Mouse (Mus musculus): ENCODE measurements around the gene Gsdma.

The Gsdma gene

DNA sequence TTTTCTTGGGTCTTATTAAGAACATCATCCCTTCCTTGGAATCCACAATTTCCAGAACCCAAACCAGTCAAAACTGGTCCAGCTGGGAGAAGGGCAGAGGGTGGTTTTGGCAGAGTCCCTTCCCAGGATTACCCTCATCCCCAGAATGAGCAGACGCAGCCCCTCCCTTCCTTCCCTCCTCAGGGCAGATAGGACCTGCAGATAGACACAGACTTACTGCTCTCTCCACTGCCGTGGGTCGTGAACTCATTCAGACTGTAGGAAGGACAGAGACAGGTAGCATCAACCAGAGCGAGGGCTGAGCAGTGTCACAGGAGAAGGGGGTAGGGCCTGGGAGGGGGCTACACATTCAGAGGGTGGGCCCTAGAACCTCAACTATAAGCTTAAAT is 46.9 kb downstream of the Gsdma start:
- no peak for DNase-seq

DNA sequence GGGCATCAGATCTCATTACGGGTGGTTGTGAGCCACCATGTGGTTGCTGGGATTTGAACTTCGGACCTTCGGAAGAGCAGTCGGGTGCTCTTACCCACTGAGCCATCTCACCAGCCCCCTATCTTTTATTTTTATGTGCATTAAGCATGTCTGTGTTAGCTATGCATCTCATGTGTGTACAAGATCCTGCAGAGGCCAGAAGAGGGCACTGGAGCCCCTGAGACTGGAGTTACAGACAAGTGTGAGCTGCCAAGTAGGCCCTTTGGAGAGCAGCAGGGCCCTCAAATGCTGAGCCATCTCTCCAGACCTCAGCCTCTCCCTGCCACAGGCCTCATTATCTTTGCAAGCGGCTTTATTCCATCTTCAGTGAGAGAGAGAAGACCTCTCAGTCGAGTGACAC is 47.9 kb downstream of the Gsdma start:
- DNase-seq, result peak in 1 of 2 experiments; percentile 70

DNA sequence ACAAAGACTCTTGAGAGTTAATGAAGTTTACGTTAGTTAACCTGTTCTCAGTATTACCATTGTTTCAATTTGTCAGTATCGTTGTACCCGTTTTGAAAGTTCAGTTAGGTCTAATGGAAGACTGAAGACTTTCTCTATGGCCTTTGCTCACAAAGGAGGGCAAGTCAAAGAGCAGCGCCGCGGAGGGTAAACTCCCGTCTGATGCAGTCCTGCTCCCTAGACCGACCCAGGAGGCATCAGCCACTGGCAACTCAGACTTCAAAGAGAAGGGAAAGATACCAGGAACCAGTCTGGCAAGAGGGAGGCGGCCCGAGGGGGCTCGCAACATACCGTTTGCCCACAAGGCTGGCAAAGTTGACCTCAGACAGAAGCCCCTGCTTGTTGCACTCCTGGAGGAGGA is 49.6 kb downstream of the Gsdma start:
- peak in 1 of 2 experiments; percentile 54 for DNase-seq

DNA sequence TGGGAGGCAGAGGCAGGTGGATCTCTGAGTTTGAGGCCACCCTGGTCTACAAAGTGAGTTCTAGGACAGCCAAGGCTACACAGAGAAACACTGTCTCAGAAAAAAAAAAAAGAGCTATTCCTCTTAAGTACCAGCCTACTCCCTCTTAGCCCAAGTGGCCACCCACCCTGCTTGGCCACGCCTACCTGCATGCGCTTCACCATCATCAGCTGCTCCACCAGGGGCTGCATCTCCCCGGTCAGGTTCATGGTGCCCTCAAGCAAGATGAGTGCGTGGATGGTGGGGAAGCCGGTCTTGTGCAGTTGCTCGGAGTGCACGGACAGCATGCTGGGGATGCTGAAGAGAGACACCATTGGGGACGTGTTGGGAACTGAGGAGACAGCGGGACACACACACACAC is 51.8 kb downstream of the Gsdma start:
- DNase-seq, result no peak

DNA sequence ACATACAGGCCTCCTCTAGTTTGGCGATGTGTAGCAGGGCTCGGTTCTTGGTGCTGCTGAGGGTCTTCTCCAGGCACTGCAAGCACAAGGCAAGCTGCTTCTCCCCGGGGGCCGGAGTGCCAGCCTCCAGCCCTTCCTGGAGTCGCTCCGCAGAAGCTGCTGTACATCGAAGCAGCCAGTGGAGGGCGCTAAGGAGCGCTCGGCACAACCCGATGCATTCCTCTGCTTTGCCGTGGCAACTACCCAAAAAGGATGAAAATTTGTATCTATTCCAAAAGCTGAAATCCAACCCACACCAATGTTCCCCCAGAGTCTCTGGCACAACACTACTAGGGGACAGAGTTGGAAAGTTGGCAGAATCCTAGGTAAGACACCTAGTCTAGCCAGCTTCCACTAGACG is 53.8 kb downstream of the Gsdma start:
- DNase-seq, result peak; percentile 83 to 89

DNA sequence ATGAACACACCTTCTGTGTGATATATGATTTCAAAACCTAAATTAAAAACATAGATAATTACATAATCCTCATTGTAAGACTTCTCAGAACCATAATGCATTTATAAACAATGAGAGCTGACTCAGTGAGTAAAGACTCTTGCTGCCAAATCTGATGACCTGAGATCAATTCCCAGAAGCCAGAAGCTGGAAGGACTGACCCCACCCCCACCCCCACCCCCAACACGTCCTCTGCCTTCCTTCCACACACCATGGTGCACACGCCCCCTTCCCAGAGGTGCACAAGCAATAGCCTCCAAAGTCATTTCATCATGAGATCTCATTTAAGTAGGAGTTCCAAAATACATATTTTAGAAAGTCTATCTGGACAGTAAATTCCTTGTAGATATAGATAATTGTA is 56.6 kb downstream of the Gsdma start:
- no peak for DNase-seq

DNA sequence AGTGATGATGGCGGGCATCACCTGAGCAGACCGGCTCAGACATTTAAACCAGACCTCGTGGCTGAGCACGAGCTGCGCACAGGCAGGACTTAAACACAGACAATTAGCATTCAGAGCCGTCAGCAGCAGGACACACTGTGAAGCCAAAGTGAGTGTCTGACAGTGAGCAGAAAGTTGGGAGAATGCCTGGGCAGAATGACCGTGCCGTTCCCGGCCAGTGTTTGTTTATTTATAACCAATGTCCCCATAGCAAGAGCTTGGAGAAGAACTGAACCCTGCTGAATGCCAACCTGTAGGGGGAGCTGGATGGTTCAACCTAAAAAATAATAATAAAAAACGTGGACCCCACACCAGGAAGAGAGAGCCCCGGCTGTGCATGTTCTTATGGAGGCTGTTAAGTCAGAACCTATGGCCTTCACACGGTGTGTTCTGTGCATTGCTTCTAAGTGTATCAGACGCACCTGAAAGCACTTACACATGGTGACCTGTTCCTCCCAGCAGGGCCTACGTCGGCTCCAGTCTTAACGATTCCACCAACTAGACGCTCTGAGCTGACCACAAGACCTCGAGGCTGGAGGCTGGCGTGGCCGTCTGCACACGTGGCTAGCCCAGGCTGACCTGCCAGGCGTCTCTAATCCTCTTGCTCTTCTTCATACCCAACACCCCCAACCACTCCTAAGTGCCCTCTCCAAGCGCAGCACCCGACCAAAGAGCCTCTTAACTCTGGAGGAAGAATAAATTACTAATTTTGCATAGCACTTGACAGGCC is 57.5 kb downstream of the Gsdma start:
- peak; percentile 63 to 77 for DNase-seq

DNA sequence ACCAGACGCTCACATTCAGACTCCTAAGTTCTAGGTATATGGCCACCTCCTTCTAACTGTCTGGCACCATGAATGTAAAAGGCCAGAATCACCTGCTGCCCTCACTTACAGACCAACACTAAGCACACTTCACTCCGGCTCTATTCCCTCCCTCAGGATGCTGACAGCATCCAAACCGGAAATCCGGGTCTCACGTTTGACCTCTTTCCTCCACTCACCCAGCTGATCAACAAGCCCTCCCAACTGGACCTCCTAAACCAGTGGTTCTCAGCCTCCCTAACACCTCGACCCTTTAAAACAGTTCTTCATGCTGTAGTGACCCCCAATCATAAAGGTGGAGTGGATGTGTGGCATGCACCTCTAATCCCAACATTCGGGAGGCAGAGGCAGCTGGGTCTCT is 58.9 kb downstream of the Gsdma start:
- DNase-seq, result no peak

DNA sequence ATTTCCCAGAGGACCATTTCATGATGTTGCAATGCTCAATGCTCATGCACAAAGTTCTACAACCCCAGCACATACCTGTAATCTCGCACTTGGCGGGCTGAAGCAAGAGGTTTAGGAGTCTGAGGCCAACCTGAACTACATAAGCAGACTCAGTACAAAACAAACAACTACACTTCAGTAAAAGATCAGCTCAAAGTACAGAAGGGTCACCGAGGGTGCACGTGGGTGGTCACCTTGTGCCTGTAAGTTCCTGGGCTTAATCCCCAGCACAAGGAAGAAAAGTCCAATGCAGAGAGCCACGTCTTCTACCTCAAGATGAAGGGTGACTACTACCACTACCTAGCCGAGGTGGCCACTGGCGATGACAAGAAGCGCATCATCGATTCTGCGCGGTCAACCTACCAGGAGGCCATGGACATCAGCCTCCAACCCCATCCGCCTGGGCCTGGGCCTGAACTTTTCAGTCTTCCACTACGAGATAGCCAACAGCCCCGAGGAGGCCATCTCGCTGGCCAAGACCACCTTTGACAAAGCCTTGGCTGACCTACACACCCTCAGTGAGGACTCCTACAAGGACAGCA is 61.9 kb downstream of the Gsdma start:
- no peak for DNase-seq

Measured in kidney, postnatal 4 days (tissue).